Mouse (Mus musculus) megakaryocyte, embryonic 14.5 days (primary cell): ENCODE results near the gene Pnrc1.

Source experiments
- FLI1 ChIP-seq: IDR thresholded peaks from 2 replicates; pipeline ENCODE4 v1.6.1; 2012; ENCODE audit warnings: low read length, inconsistent platforms, mixed read lengths
- GATA1 ChIP-seq: IDR thresholded peaks from 3 replicates; pipeline ENCODE4 v1.6.1; 2012; ENCODE audit warnings: mixed read lengths, low read length, inconsistent platforms, borderline replicate concordance

DNA sequence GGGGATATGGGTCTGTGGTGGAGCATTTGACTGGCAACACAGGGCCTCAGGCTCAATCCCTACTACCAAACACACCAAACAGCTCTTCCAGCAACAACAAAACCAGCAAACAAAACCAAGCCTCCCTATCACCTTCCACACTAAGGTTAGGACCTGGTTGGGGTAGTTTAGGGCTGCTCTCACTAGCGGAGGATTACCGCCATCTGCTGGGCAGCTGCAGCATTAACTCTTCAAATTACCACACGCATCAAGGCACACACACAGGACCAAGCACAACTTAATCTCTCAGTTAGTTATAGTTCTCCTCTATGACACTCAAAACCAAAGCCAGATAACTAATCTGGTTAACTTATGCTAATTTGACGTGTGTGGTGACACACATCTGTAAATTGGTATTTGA is 85.3 kb downstream of the Pnrc1 start:
- TF ChIP-seq GATA1: no peak
- no peak for TF ChIP-seq FLI1
